Mouse (Mus musculus) spleen, adult 18-20 months (tissue): ENCODE data around the gene Rpap3.

ENCODE experiments used
- DNase-seq, 2 experiments: peaks; one replicate each; pipeline ENCODE4 v3.0.0; 2022; ENCODE audit warnings: mixed read lengths in 2 of 2

Rpap3 gene

GRCm38 (mm10) chr15:97705211-97706050, at the start of gene Rpap3:
Gene Rpap3 (minus strand): TSS chr15:97705825.
- DNase-seq = peak; percentile 70 to 86

GRCm38 (mm10) chr15:97755361-97755760, 49.7 kb upstream of the Rpap3 start:
- DNase-seq = no peak

GRCm38 (mm10) chr15:97754476-97754875, 48.9 kb upstream of the Rpap3 start:
- no peak for DNase-seq

- DNase-seq = no peak
Observed at GRCm38 (mm10) chr15:97752491-97752890, 46.9 kb upstream of the Rpap3 start.

- DNase-seq = peak in 1 of 2 experiments; percentile 49
Observed at GRCm38 (mm10) chr15:97751676-97752075, 46.1 kb upstream of the Rpap3 start.

- peak; percentile 45 to 50 for DNase-seq
Observed at GRCm38 (mm10) chr15:97750697-97751096, 45.1 kb upstream of the Rpap3 start.

GRCm38 (mm10) chr15:97749841-97750240, 44.2 kb upstream of the Rpap3 start:
- DNase-seq = no peak

- DNase-seq = no peak
Observed at GRCm38 (mm10) chr15:97749397-97749796, 43.8 kb upstream of the Rpap3 start.

- no peak for DNase-seq
Observed at GRCm38 (mm10) chr15:97748964-97749363, 43.3 kb upstream of the Rpap3 start.

- DNase-seq = no peak
Observed at GRCm38 (mm10) chr15:97748309-97748708, 42.7 kb upstream of the Rpap3 start.

GRCm38 (mm10) chr15:97747486-97747885, 41.9 kb upstream of the Rpap3 start:
- no peak for DNase-seq

- no peak for DNase-seq
Observed at GRCm38 (mm10) chr15:97746748-97747147, 41.1 kb upstream of the Rpap3 start.

GRCm38 (mm10) chr15:97746278-97746677, 40.7 kb upstream of the Rpap3 start:
- DNase-seq = no peak

- no peak for DNase-seq
Observed at GRCm38 (mm10) chr15:97745331-97745730, 39.7 kb upstream of the Rpap3 start.

GRCm38 (mm10) chr15:97744930-97745329, 39.3 kb upstream of the Rpap3 start:
- peak; percentile 44 to 48 for DNase-seq

- DNase-seq = no peak
Observed at GRCm38 (mm10) chr15:97743961-97744525, 38.4 kb upstream of the Rpap3 start.

- no peak for DNase-seq
Observed at GRCm38 (mm10) chr15:97743210-97743609, 37.6 kb upstream of the Rpap3 start.

- no peak for DNase-seq
Observed at GRCm38 (mm10) chr15:97742600-97742999, 37.0 kb upstream of the Rpap3 start.

GRCm38 (mm10) chr15:97742074-97742473, 36.4 kb upstream of the Rpap3 start:
- DNase-seq = no peak

GRCm38 (mm10) chr15:97741662-97742061, 36.0 kb upstream of the Rpap3 start:
- no peak for DNase-seq

- DNase-seq = no peak
Observed at GRCm38 (mm10) chr15:97740283-97740732, 34.7 kb upstream of the Rpap3 start.

GRCm38 (mm10) chr15:97738923-97739322, 33.3 kb upstream of the Rpap3 start:
- no peak for DNase-seq

- no peak for DNase-seq
Observed at GRCm38 (mm10) chr15:97731988-97732387, 26.4 kb upstream of the Rpap3 start.

- DNase-seq = no peak
Observed at GRCm38 (mm10) chr15:97731111-97731510, 25.5 kb upstream of the Rpap3 start, which contains the start of gene Endou. Gene Endou (minus strand): TSS chr15:97731339.
